Mouse (Mus musculus) brain, embryonic 14.5 days (tissue): ENCODE measurements at regions not wholly inside any gene's neighbourhood (a gene's known extent, or its start where the extent isn't known, plus 50 kb on each side); places are given as distances from the start of the nearest gene placed in this dataset.

ENCODE experiments used
- DNase-seq: peaks from one replicate; pipeline ENCODE4 v3.0.0-alpha.2; 2011; ENCODE audit warnings: low read depth
- CTCF ChIP-seq: fragments of 200-500 bp; IDR thresholded peaks from 2 replicates; pipeline ENCODE4 v1.5.1; 2012; ENCODE audit warnings: inconsistent platforms, mild to moderate bottlenecking, moderate library complexity, borderline replicate concordance; ENCODE audit not compliant: insufficient read depth, insufficient read length; ENCODE audit errors: extremely low read depth
- POLR2A ChIP-seq: fragments of 200-500 bp; IDR thresholded peaks from 2 replicates; pipeline ENCODE4 v1.6.1; 2012; ENCODE audit warnings: mild to moderate bottlenecking, inconsistent platforms, borderline replicate concordance; ENCODE audit not compliant: poor library complexity, insufficient read depth, insufficient read length, severe bottlenecking; ENCODE audit errors: extremely low read depth

- DNase-seq: no peak
- TF ChIP-seq CTCF (no peak), POLR2A (no peak)
These were observed 710.2 kb upstream of the Tenm4 start for GRCm38 (mm10) chr7:95460889-95461288.

GRCm38 (mm10) chr7:95465506-95465905 lies 705.5 kb upstream of the Tenm4 start:
- no peak for DNase-seq
- TF ChIP-seq CTCF (no peak), POLR2A (no peak)

- no peak for DNase-seq
- TF ChIP-seq CTCF: no peak
- no peak for TF ChIP-seq POLR2A
These were observed 704.0 kb upstream of the Tenm4 start for GRCm38 (mm10) chr7:95467028-95467427.

- TF ChIP-seq POLR2A (no peak), CTCF (no peak)
- peak; percentile 17 for DNase-seq
These were observed 697.2 kb upstream of the Tenm4 start for GRCm38 (mm10) chr7:95473892-95474291.

- TF ChIP-seq CTCF (no peak), POLR2A (no peak)
- peak; percentile 40 for DNase-seq
These were observed 690.8 kb upstream of the Tenm4 start for GRCm38 (mm10) chr7:95480121-95480726.

GRCm38 (mm10) chr7:95489666-95490065 lies 681.4 kb upstream of the Tenm4 start:
- no peak for TF ChIP-seq POLR2A
- TF ChIP-seq CTCF: peak; percentile 69; the same call in 1 of the 2 replicates
- DNase-seq: peak; percentile 80

GRCm38 (mm10) chr7:95494793-95495192 lies 676.3 kb upstream of the Tenm4 start:
- DNase-seq: no peak
- TF ChIP-seq POLR2A (no peak), CTCF (no peak; the same call in 1 of the 2 replicates)

- TF ChIP-seq POLR2A: no peak
- no peak for TF ChIP-seq CTCF
- DNase-seq: peak; percentile 35
These were observed 668.1 kb upstream of the Tenm4 start for GRCm38 (mm10) chr7:95502959-95503358.

GRCm38 (mm10) chr7:95547256-95547655 lies 623.8 kb upstream of the Tenm4 start:
- no peak for TF ChIP-seq POLR2A
- no peak; the same call in 1 of the 2 replicates for TF ChIP-seq CTCF
- peak; percentile 54 for DNase-seq

GRCm38 (mm10) chr7:95550099-95550498 lies 620.9 kb upstream of the Tenm4 start:
- no peak for DNase-seq
- TF ChIP-seq CTCF (no peak), POLR2A (no peak)

- no peak for DNase-seq
- TF ChIP-seq POLR2A (no peak), CTCF (no peak)
These were observed 619.2 kb upstream of the Tenm4 start for GRCm38 (mm10) chr7:95551798-95552387.

GRCm38 (mm10) chr7:95558589-95558988 lies 612.5 kb upstream of the Tenm4 start:
- no peak for TF ChIP-seq POLR2A
- TF ChIP-seq CTCF: no peak
- DNase-seq: no peak
